ENCODE assay signal across 12 mouse cellular contexts in the genomic region with DNA sequence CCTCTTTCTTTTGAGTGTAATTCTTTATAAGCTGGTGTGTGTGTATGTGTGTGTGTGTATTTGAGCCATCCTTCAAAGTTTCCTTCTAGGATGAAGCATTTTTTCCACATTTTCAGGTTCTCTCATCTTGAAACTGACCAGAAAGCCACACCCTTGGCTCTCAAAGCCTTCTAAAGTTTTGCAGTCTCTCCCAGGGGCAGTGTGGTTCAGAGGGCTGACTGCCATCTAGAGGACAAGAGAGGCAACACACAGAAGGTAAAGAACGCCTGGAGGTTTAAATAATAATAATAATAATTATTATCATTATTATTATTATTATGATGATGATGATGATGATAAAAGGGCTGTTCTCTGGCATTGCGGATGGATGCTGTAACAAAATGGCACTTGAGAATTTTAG.
DNase-seq lines count a peak whose midpoint lies in the region; ATAC-seq and TF ChIP-seq lines count a peak whose summit lies in the region.
"Had no signal": no experiment of that assay in that cellular context is flagged by ENCODE, and none has a peak within 500 bp of the region (broad histone marks: within the 10 kb centered on the region; RNA-seq: fewer than 3 reads in every experiment).

No protein-coding gene starts in this region.

- no peak overlapping the region for H3K4me3 ChIP-seq in gastrocnemius, adult 2 months
- H3K4me3 ChIP-seq in midbrain, embryonic 11.5 days (ENCODE audit: low read depth, low read length): no peak overlapping the region
- H3K4me3 ChIP-seq in midbrain, embryonic 15.5 days: no peak overlapping the region
- H3K4me3 ChIP-seq: hindbrain, embryonic 12.5 days; myocyte had no signal

- no peaks in the 10 kb centered on the region for H3K36me3 ChIP-seq in midbrain, embryonic 11.5 days (ENCODE audit: control insufficient read depth, insufficient read depth, low read length)
- no peaks in the 10 kb centered on the region for H3K36me3 ChIP-seq in midbrain, embryonic 15.5 days (replicated peaks)
- H3K36me3 ChIP-seq: hindbrain, embryonic 12.5 days had no signal

- no peaks in the 10 kb centered on the region for H3K9me3 ChIP-seq in midbrain, embryonic 11.5 days (ENCODE audit: control insufficient read depth, low read length)
- H3K9me3 ChIP-seq in midbrain, embryonic 15.5 days: no peaks in the 10 kb centered on the region; the same call in 1 of the 2 replicates
- H3K9me3 ChIP-seq: hindbrain, embryonic 12.5 days had no signal

- DNase-seq in gastrocnemius, adult 2 months: no peak
- no peak for DNase-seq in gastrocnemius, postnatal 14 days
- DNase-seq in midbrain, embryonic 11.5 days (ENCODE audit: low spot score, missing footprints): no peak
- peak; percentile 27 for DNase-seq in brain, embryonic 14.5 days (ENCODE audit: low read depth)
- DNase-seq in mesoderm, embryonic 11.5 days (ENCODE audit: low read depth, low spot score): peak; percentile 11
- no peak for DNase-seq in MN1 (ENCODE audit: low spot score)
- no peak for DNase-seq in thymus, postnatal 0 days (ENCODE audit: low spot score)
- DNase-seq: cerebellum, adult 11 months had no signal

- H3K27ac ChIP-seq in gastrocnemius, adult 2 months: no peak overlapping the region
- no peak overlapping the region for H3K27ac ChIP-seq in midbrain, embryonic 11.5 days (ENCODE audit: low read depth, low read length)
- no peak overlapping the region for H3K27ac ChIP-seq in midbrain, embryonic 15.5 days
- H3K27ac ChIP-seq: hindbrain, embryonic 12.5 days had no signal

- H3K4me2 ChIP-seq in midbrain, embryonic 11.5 days: no peak overlapping the region
- H3K4me2 ChIP-seq in midbrain, embryonic 15.5 days: no peak overlapping the region
- H3K4me2 ChIP-seq: hindbrain, embryonic 12.5 days; liver, embryonic 11.5 days had no signal

- ATAC-seq in midbrain, embryonic 11.5 days (ENCODE audit: low FRiP score): peak; percentile 72; the same call in 1 of the 2 replicates
- no peak for ATAC-seq in midbrain, embryonic 15.5 days (replicated peaks)

- H3K9ac ChIP-seq in midbrain, embryonic 11.5 days (ENCODE audit: low read length): no peak overlapping the region
- H3K9ac ChIP-seq in midbrain, embryonic 15.5 days: no peak overlapping the region
- H3K9ac ChIP-seq: hindbrain, embryonic 12.5 days had no signal

- H3K4me1 ChIP-seq in midbrain, embryonic 11.5 days (ENCODE audit: control insufficient read depth, insufficient read depth, low read length): no peaks in the 10 kb centered on the region
- H3K4me1 ChIP-seq in midbrain, embryonic 15.5 days: no peaks in the 10 kb centered on the region
- H3K4me1 ChIP-seq: hindbrain, embryonic 12.5 days had no signal

- WGBS in midbrain, embryonic 11.5 days: 68% methylated on average over 2 of the region's 2 CpGs
- WGBS in midbrain, embryonic 15.5 days: 73% methylated on average over 2 of the region's 2 CpGs

- no peak for TF ChIP-seq POLR2A in brain, embryonic 14.5 days (IDR thresholded peaks at IDR 0.05; ENCODE audit: borderline replicate concordance, extremely low read depth, insufficient read depth, insufficient read length, poor library complexity, severe bottlenecking)

- intact Hi-C loops in gastrocnemius, adult 2 months (cut with DNase I): no loop called here
- intact Hi-C loops in gastrocnemius, postnatal 14 days (cut with DNase I; ENCODE audit: low total_unique reads): no loop called here

- TF ChIP-seq CTCF in gastrocnemius, adult 2 months (IDR thresholded peaks at IDR 0.05): peak; percentile 40
- TF ChIP-seq CTCF in brain, embryonic 14.5 days (IDR thresholded peaks at IDR 0.05; ENCODE audit: borderline replicate concordance, extremely low read depth, insufficient read depth, insufficient read length): peak; percentile 59; the same call in 1 of the 2 replicates

- no peaks in the 10 kb centered on the region for H3K27me3 ChIP-seq in midbrain, embryonic 11.5 days (ENCODE audit: control insufficient read depth, insufficient read depth, low read length)
- H3K27me3 ChIP-seq in midbrain, embryonic 15.5 days (replicated peaks): no peaks in the 10 kb centered on the region
- H3K27me3 ChIP-seq: hindbrain, embryonic 12.5 days had no signal

Comparison
In these comparisons a context has a peak if more than half of its experiments do, and no peak if none do; other contexts are left out.
1. DNase-seq: peak in brain, embryonic 14.5 days (single experiment) and mesoderm, embryonic 11.5 days (single experiment); none in gastrocnemius, adult 2 months (single experiment), gastrocnemius, postnatal 14 days (single experiment), midbrain, embryonic 11.5 days (single experiment), MN1 (single experiment) and thymus, postnatal 0 days (single experiment).